Mouse (Mus musculus) thymus, adult 2 months (tissue): ENCODE measurements around the gene Gm20479.

Experiments
- CTCF ChIP-seq: fragments of 200-500 bp; IDR thresholded peaks from 2 replicates; pipeline ENCODE4 v1.5.1; 2012; ENCODE audit warnings: mild to moderate bottlenecking, control low read depth, low read length, moderate library complexity, borderline replicate concordance; ENCODE audit not compliant: control insufficient read depth, poor library complexity, insufficient read depth; ENCODE audit errors: extremely low read depth
- POLR2A ChIP-seq: fragments of 200-500 bp; IDR thresholded peaks from 2 replicates; pipeline ENCODE4 v1.6.1; 2012; ENCODE audit warnings: mild to moderate bottlenecking, low read length, control low read depth, moderate library complexity; ENCODE audit not compliant: control insufficient read depth, poor library complexity, insufficient read depth; ENCODE audit errors: extremely low read depth

DNA sequence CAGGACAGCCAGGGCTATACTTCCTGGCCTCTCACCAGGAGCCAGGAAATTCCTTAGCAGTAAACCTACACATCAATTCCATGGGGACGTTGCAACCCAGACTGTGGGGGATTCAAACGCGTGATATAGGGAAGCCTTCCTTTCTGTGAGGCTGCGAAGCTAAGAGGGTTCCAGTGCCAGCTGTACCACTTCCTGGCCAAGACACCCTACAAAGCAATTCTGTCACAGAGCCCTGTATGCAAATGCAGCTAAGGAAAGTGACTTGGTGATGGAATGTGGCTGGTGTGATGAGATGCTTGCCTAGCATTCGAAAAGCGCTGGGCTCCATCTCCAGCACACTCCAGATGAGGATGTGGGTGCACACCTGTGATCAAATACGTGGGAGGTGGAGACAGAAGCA is 43.3 kb upstream of the Gm20479 start:
- no peak for TF ChIP-seq CTCF
- no peak for TF ChIP-seq POLR2A
